Mouse (Mus musculus) adrenal gland, postnatal 25 days (tissue): Measurements from ENCODE around the gene Gm9112. TPM values are rescaled to one million over a fixed set of nuclear protein-coding genes. Genes with fewer than 3 reads are reported as not detected.
"Not testable (repeated sequence)": the region's sequence is repeated elsewhere in the genome, so short reads cannot be mapped to it uniquely, and the experiment has no call there.

Experiments used
- DNase-seq: peaks from one replicate; pipeline ENCODE4 v3.0.0; 2021; ENCODE audit warnings: mixed read lengths
- long read RNA-seq: library from polyadenylated mRNA; stranded (forward); transcript quantifications from one replicate; pipeline ENCODE4 v2.0.0, GENCODE M21; 2021
- total RNA-seq: library from RNA; stranded (reverse); gene quantifications from 2 replicates; pipeline ENCODE4 v1.2.3, GENCODE M21; 2021

Gene Gm9112
- not detected in 2 replicates for total RNA-seq
- long read RNA-seq, result 0 reads

GRCm38 (mm10) chrX:102707535-102707934 lies at the start of gene Gm9112, which contains the start of gene Dmrtc1b:
Gene Gm9112 (minus strand): TSS chrX:102707635.
Gene Dmrtc1b (plus strand): TSS chrX:102707865.
- DNase-seq, result not testable (repeated sequence)

- DNase-seq, result not testable (repeated sequence)
Observed at GRCm38 (mm10) chrX:102724226-102724625, 16.8 kb upstream of the Gm9112 start.

- DNase-seq, result not testable (repeated sequence)
Observed at GRCm38 (mm10) chrX:102700636-102701035, 6.8 kb downstream of the Gm9112 start.

- DNase-seq, result peak; percentile 2
Observed at GRCm38 (mm10) chrX:102689252-102689651, 18.2 kb downstream of the Gm9112 start.

- DNase-seq, result not testable (repeated sequence)
Observed at GRCm38 (mm10) chrX:102686872-102687271, 20.6 kb downstream of the Gm9112 start, which contains the start of gene Gm3880. Gene Gm3880 (minus strand): TSS chrX:102686972.

GRCm38 (mm10) chrX:102684706-102685105 lies 22.7 kb downstream of the Gm9112 start:
- not testable (repeated sequence) for DNase-seq

GRCm38 (mm10) chrX:102666641-102667040 lies 40.8 kb downstream of the Gm9112 start:
- DNase-seq, result no peak

GRCm38 (mm10) chrX:102660712-102661111 lies 46.7 kb downstream of the Gm9112 start:
- no peak for DNase-seq

Other genes with a start within 250 kb of the Gm9112 start
- 11.5 and 11.8 TPM in 2 replicates for gene Hdac8, start 202.3 kb downstream of the Gm9112 start, total RNA-seq
- 15.3 and 18.7 TPM in 2 replicates for gene Phka1, start 63.4 kb downstream of the Gm9112 start, total RNA-seq
- not detected in 2 replicates for gene Gm3880, start 20.7 kb downstream of the Gm9112 start, total RNA-seq
- not detected in 2 replicates for gene Dmrtc1b, start 230 bp upstream of the Gm9112 start, total RNA-seq
- not detected in 2 replicates for gene Dmrtc1c1, start 95.3 kb upstream of the Gm9112 start, total RNA-seq
- not detected in 2 replicates for gene Dmrtc1c2, start 147.0 kb upstream of the Gm9112 start, total RNA-seq
- gene 1700031F05Rik, start 160.3 kb upstream of the Gm9112 start, total RNA-seq, result not detected in 2 replicates
- not detected in 2 replicates for gene Dmrtc1a, start 201.1 kb upstream of the Gm9112 start, total RNA-seq
- gene 1700011M02Rik, start 201.3 kb upstream of the Gm9112 start, total RNA-seq, result not detected in 2 replicates
- gene 1700018G05Rik, start 220.7 kb upstream of the Gm9112 start, total RNA-seq, result not detected in 2 replicates